Mouse (Mus musculus) C2C12 (cell line): Measurements from ENCODE around the gene Rrbp1. TPM values are rescaled to one million over a fixed set of nuclear protein-coding genes. Genes with fewer than 3 reads are reported as not detected.

Experiments used
- H3K27me3 ChIP-seq: one replicate; pipeline ENCODE4 v1.6.1; 2011; ENCODE audit not compliant: control insufficient read depth, insufficient read depth, insufficient read length
- H3K36me3 ChIP-seq: one replicate; pipeline ENCODE4 v1.6.1; 2011; ENCODE audit not compliant: control insufficient read depth, insufficient read depth
- H3K4me3 ChIP-seq: one replicate; pipeline ENCODE4 v1.5.1; 2011; ENCODE audit warnings: mild to moderate bottlenecking, control low read depth; ENCODE audit not compliant: poor library complexity, insufficient read depth, severe bottlenecking
- H3K79me2 ChIP-seq: one replicate; pipeline ENCODE4 v1.6.1; 2011; ENCODE audit not compliant: control insufficient read depth, insufficient read depth
- H3K79me3 ChIP-seq: one replicate; pipeline ENCODE4 v1.6.1; 2011; ENCODE audit warnings: low read depth, control low read depth
- H3ac ChIP-seq: one replicate; pipeline ENCODE3; 2011; ENCODE audit warnings: low read depth; ENCODE audit not compliant: control insufficient read depth, insufficient read length
- CEBPB ChIP-seq: IDR thresholded peaks from one replicate; pipeline ENCODE4 v1.6.1; 2011; ENCODE audit warnings: low read depth, mild to moderate bottlenecking, control low read depth, moderate library complexity
- CTCF ChIP-seq: IDR thresholded peaks from one replicate; pipeline ENCODE4 v1.5.1; 2011; ENCODE audit not compliant: control insufficient read depth, insufficient read depth, insufficient read length
- FOSL1 ChIP-seq: IDR thresholded peaks from one replicate; pipeline ENCODE4 v1.8.0; 2011; ENCODE audit warnings: mild to moderate bottlenecking, low read length; ENCODE audit not compliant: poor library complexity, insufficient read depth, severe bottlenecking
- MAX ChIP-seq: IDR thresholded peaks from one replicate; pipeline ENCODE4 v1.6.1; 2011; ENCODE audit warnings: mild to moderate bottlenecking, control low read depth
- MYOD1 ChIP-seq: IDR thresholded peaks from one replicate; pipeline ENCODE4 v1.6.1; 2011; ENCODE audit warnings: low read depth; ENCODE audit not compliant: control insufficient read depth, insufficient read length
- MYOG ChIP-seq: IDR thresholded peaks from one replicate; pipeline ENCODE4 v1.6.1; 2011; ENCODE audit not compliant: control insufficient read depth, insufficient read length; ENCODE audit errors: extremely low read depth
- USF1 ChIP-seq: IDR thresholded peaks from one replicate; pipeline ENCODE4 v1.6.1; 2011; ENCODE audit warnings: low read depth, mild to moderate bottlenecking, control low read depth, moderate library complexity
- polyA plus RNA-seq: library from polyadenylated mRNA; unstranded; fragments of >200 nt; fragmentation: generic; extraction: Trizol; gene quantifications from one replicate; pipeline ENCODE4 v1.2.1, GENCODE M21; 2012; ENCODE audit warnings: missing spikeins

Rrbp1 gene
- polyA plus RNA-seq, 1 experiment: 121 TPM

DNA sequence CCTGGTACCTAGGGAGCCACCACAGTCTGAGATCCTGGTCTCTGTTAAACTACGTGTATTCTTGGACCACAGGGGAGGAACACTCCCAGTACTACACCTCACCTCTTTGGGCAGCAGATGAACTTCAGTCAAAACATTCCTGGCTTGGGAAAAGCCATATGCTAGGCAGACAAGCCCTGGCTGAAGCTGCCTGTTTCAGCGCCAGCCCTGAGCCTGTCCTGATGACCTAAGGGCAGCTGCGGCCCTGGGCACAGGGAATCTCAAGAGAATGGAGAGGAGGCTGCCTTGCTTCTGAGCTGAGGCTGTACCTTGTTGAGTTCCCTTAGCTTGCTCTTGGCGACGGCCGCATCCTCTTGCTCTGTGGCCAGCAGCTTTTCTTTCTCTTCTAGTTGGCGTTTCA is 37.9 kb downstream of the Rrbp1 start:
- Histone ChIP-seq H3K79me2 (peaks cover 45% of the 10 kb centered on the region), H3K27me3 (no peaks in the 10 kb centered on the region), H3ac (no peak overlapping the region), H3K79me3 (peaks cover 11% of the 10 kb centered on the region), H3K4me3 (no peak overlapping the region), H3K36me3 (peaks cover 71% of the 10 kb centered on the region)
- no peak for TF ChIP-seq USF1
- no peak for TF ChIP-seq CTCF
- TF ChIP-seq MYOD1: no peak
- TF ChIP-seq CEBPB: no peak
- TF ChIP-seq FOSL1: no peak
- no peak for TF ChIP-seq MYOG
- TF ChIP-seq MAX: no peak

DNA sequence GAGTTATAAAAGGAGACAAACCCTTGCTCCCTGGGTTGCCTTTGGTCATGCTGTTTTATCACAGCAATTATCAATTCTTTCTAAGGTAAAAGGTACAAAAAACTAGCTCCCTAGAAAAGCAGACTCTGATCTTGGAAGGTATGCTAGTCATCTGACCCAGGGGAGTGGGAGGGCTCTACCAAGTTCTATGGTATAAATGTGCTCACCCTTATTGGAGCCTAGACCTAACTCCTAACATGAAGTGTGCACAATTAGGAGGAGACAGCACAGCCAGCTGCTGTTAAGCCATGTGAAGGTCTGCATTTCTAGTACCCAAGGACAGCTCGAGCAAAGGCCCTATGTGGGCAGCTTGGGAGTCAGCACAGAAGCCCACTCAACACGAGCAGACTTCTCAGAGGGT is 39.2 kb downstream of the Rrbp1 start:
- Histone ChIP-seq H3K27me3 (no peaks in the 10 kb centered on the region), H3K79me2 (peaks cover 32% of the 10 kb centered on the region), H3K4me3 (no peak overlapping the region), H3ac (no peak overlapping the region), H3K36me3 (peaks cover 79% of the 10 kb centered on the region), H3K79me3 (peaks cover 4% of the 10 kb centered on the region)
- TF ChIP-seq FOSL1 (no peak), CTCF (no peak), CEBPB (no peak), MAX (no peak), USF1 (no peak), MYOG (no peak), MYOD1 (no peak)

DNA sequence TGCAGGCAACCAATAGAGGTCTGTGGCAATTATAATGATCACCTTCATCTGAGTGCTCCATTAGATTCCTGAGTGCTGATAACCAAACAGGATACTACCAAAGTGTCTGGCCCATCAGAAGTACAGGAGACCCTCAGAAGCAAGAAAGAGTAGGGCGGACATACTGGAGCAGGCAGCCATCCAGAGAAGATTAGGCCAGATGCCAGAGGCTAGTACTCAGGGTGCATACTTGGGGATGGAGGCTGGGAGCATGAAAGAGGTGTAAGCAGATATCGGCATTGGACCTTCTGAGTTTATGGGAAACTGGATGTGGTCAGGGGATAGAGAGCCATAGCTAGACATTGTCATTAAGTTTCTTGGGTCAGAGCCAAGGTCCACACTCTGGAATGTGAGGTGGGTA is 40.2 kb downstream of the Rrbp1 start:
- peaks cover 2% of the 10 kb centered on the region for H3K79me3 ChIP-seq
- H3K4me3 ChIP-seq: no peak overlapping the region
- no peaks in the 10 kb centered on the region for H3K27me3 ChIP-seq
- peaks cover 24% of the 10 kb centered on the region for H3K79me2 ChIP-seq
- TF ChIP-seq MAX (no peak), FOSL1 (no peak), CTCF (no peak)
- peaks cover 82% of the 10 kb centered on the region for H3K36me3 ChIP-seq
- no peak overlapping the region for H3ac ChIP-seq

- H3ac ChIP-seq: no peak overlapping the region
- peaks cover 8% of the 10 kb centered on the region for H3K79me2 ChIP-seq
- peaks cover 2% of the 10 kb centered on the region for H3K79me3 ChIP-seq
- peaks cover 93% of the 10 kb centered on the region for H3K36me3 ChIP-seq
- H3K4me3 ChIP-seq: no peak overlapping the region
- no peaks in the 10 kb centered on the region for H3K27me3 ChIP-seq
- no peak for TF ChIP-seq MYOG
- TF ChIP-seq MAX: no peak
- TF ChIP-seq MYOD1: no peak
- TF ChIP-seq CEBPB: no peak
- TF ChIP-seq USF1: no peak
- TF ChIP-seq FOSL1: no peak
- TF ChIP-seq CTCF: no peak
Measured at GRCm38 (mm10) chr2:143969260-143969659, 41.8 kb downstream of the Rrbp1 start.

GRCm38 (mm10) chr2:143963318-143963717 is 47.7 kb downstream of the Rrbp1 start:
- H3K79me3 ChIP-seq: no peaks in the 10 kb centered on the region
- TF ChIP-seq MAX (no peak), MYOD1 (no peak), USF1 (no peak), CEBPB (no peak), FOSL1 (no peak), CTCF (no peak), MYOG (no peak)
- no peak overlapping the region for H3ac ChIP-seq
- no peaks in the 10 kb centered on the region for H3K27me3 ChIP-seq
- H3K4me3 ChIP-seq: no peak overlapping the region
- peaks cover 94% of the 10 kb centered on the region for H3K36me3 ChIP-seq
- H3K79me2 ChIP-seq: no peaks in the 10 kb centered on the region

DNA sequence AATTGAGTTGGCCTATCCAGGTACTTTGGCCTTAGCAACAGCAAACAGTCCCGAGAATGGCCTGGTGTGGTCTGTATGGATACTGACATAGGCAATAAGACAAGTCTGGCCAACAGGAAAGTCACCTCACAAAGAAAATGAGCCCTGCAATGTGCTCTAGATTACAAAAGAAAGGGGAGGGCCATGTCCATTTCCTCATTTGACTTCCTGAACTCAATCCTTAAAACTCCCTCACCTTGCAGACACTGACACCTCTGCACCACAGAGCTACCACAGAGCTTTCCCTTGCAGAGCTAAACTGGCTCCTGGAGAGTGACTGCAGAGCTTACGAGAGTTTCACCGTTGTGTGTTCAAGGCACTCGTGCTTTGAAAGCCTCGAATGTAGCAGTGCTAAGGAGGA is 48.9 kb downstream of the Rrbp1 start:
- Histone ChIP-seq H3K27me3 (no peaks in the 10 kb centered on the region), H3K4me3 (no peak overlapping the region), H3K79me2 (no peaks in the 10 kb centered on the region), H3ac (no peak overlapping the region), H3K79me3 (no peaks in the 10 kb centered on the region), H3K36me3 (peaks cover 94% of the 10 kb centered on the region)
- TF ChIP-seq CTCF (no peak), MYOG (no peak), USF1 (no peak), CEBPB (no peak), MAX (no peak), FOSL1 (no peak), MYOD1 (no peak)
